Mouse (Mus musculus): ENCODE results near the gene Gm1113. TPM values are rescaled to one million over a fixed set of nuclear protein-coding genes. Genes with fewer than 3 reads are reported as not detected.

Gene Gm1113
- polyA plus RNA-seq (2016; fragmentation: Nextera tagmentation; extraction: Ambion mirVana): not detected in 2 replicates

DNA sequence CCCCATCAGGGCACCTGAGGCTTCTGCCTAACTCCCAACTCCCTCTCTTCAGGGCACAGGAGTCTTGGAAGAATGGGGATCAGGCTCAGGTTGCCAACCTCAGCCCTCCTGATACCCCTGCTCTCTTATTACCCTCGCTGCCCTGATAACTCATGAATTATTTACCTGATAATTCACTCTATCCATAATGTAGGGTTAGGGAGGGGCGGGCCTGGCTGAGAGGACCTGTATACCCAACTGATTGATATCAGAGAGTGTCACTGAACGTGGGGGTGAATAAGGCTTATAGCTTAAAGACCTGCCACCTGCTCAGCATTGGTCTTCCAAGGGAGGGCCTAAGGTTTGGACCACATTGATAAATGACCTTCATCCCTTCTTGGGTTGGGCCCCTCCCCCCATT is at the start of gene Gm1113:
Gene Gm1113, minus strand, starts transcription at position 101 of the 400 bp plus-strand sequence.
- no peak within 1 kb of the TSS for H3K9ac ChIP-seq
- H3K36me3 ChIP-seq: no peaks in the 10 kb centered on the region
- WGBS: 70% methylated on average over 3 of the region's 3 CpGs
- H3K9me3 ChIP-seq (replicated peaks): no peaks in the 10 kb centered on the region
- no peak within 1 kb of the TSS for H3K27ac ChIP-seq (ENCODE audit: poor library complexity, severe bottlenecking)
- ATAC-seq (ENCODE audit: insufficient number of reproducible peaks, low FRiP score): no peak
- no peak within 1 kb of the TSS for H3K4me2 ChIP-seq
- no peak within 1 kb of the TSS for H3K4me3 ChIP-seq
- H3K4me1 ChIP-seq (replicated peaks): no peaks in the 10 kb centered on the region
- H3K27me3 ChIP-seq (replicated peaks): 0 out of 2 replicates have a peak, but pooled peaks cover 3% of the 10 kb centered on the region

DNA sequence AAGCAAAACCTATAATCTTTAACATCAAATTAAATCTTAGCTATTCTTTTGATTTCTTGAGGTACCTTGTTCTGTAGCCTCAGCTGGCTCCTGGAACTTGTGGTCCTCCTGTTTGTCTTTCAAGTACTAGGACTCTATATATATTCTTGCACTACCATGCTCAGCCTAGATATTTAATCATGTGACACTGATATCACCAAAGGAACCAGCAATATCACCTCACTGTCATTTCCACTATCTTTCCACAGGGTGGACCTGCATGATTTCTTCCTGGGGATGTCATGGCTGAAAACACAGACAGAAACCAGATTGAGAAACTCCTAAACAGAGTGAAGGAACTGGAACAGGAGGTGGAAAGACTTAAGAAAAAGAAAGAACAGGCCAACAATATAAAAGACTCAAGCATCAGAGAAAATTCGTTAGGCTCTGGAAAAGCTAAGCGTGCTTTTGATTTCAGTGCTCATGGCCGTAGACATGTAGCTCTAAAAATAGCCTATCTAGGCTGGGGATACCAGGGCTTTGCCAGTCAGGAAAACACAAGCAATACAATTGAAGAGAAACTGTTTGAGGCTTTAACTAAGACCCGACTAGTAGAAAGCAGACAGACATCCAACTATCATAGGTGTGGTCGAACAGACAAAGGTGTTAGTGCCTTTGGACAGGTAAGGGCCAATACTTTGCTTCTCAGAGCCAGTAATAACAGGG is 46.6 kb upstream of the Gm1113 start:
- Histone ChIP-seq H3K27me3 (replicated peaks) (no peaks in the 10 kb centered on the region), H3K36me3 (peaks cover 37% of the 10 kb centered on the region), H3K4me3 (no peak overlapping the region), H3K4me1 (replicated peaks) (peaks cover 24% of the 10 kb centered on the region), H3K4me2 (peak overlapping the region; percentile 50), H3K9me3 (replicated peaks) (no peaks in the 10 kb centered on the region), H3K27ac (ENCODE audit: poor library complexity, severe bottlenecking) (peak overlapping the region; percentile 84), H3K9ac (no peak overlapping the region)
- 52% methylated on average over 5 of the region's 5 CpGs for WGBS
- ATAC-seq (ENCODE audit: insufficient number of reproducible peaks, low FRiP score): no peak

DNA sequence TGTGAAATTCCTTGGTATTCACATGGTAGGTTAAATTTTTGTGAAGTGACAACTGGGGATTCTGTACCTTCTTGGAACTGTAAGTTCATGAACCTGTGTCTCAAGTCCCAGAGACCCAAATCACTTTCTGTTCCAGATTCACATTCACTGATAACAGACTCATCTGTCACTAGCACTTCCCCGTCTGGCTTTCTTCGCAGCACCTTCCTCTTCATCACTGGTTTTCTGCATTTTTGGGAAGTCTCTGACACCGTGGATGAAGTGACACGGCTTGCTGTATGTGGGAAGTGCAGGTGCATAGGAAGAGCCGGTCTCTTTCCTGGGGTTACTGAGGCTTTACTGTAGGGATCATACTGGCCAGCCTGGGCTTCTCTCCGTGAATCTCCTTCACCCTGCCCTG is 43.5 kb upstream of the Gm1113 start:
- Histone ChIP-seq H3K4me1 (replicated peaks) (peaks cover 28% of the 10 kb centered on the region), H3K9ac (no peak overlapping the region), H3K27me3 (replicated peaks) (0 out of 2 replicates have a peak, but pooled peaks cover 6% of the 10 kb centered on the region), H3K27ac (ENCODE audit: poor library complexity, severe bottlenecking) (no peak overlapping the region), H3K4me2 (no peak overlapping the region), H3K9me3 (replicated peaks) (no peaks in the 10 kb centered on the region), H3K4me3 (no peak overlapping the region), H3K36me3 (peaks cover 21% of the 10 kb centered on the region)
- ATAC-seq (ENCODE audit: insufficient number of reproducible peaks, low FRiP score): no peak
- 79% methylated on average over 6 of the region's 6 CpGs for WGBS

DNA sequence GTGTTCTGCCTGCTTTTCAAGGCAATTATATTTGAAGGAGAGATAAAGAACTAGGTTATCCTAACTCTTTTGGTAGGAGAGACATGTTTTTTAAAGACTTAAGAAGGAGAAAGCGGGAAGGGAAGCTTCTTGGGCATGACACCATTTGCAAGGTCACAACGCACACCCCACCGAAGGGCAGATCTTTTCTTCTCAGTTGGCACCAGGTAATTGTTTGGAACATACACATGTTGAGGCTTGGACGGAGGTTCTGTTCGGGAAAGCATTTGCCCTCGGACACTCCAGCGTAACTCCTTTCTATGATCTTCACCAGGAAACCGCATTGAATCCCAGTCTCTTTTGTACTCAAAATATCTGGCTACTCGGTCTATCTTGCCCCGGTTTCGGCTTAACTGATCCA is 43.0 kb upstream of the Gm1113 start:
- Histone ChIP-seq H3K4me3 (no peak overlapping the region), H3K4me1 (replicated peaks) (peaks cover 28% of the 10 kb centered on the region), H3K9me3 (replicated peaks) (no peaks in the 10 kb centered on the region), H3K9ac (no peak overlapping the region), H3K27ac (ENCODE audit: poor library complexity, severe bottlenecking) (no peak overlapping the region), H3K4me2 (no peak overlapping the region), H3K27me3 (replicated peaks) (0 out of 2 replicates have a peak, but pooled peaks cover 6% of the 10 kb centered on the region), H3K36me3 (peaks cover 17% of the 10 kb centered on the region)
- 92% methylated on average over 11 of the region's 11 CpGs for WGBS
- ATAC-seq (ENCODE audit: insufficient number of reproducible peaks, low FRiP score): no peak

DNA sequence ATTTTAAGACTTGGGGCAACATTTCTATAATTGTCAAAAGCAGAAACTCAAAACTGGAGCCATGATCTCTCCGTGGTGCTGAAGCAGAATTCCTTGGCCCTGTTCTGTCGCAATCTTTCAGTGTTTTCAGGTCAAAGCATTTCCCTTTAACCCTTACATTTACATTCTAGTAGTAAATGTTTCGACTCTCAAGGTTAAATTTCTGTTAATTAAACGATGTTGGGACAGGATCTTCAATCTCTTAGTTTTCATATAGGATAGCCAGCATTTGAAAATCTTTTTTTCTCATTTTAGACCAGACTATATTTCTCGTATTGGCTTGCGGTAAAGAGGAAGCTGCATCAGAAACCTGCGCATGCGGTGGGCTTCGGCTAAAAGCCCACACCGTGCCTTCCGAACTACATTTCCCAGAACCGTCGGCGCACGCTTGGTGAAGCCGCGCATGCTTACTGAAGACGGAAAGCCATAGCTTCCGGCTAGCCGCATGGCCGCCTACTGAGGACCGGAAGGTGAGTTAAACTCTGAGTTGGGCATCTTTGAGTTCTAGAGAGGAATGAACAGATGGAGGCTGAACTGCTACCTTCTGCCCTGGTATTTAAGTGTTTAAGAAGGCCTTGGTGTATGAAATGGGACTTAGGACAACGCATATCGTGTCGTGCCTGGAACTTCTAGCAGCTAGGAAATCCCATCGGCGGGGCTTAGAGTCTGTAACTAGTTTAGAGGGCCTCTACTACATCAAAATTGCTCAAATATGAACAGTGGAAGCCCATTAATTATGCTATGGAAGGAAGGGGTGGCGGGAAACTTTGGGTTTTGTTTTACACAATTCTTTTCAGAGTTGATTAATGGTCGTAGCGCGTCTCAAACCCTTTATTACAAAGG is 41.2 kb upstream of the Gm1113 start:
- 2% methylated on average over 31 of the region's 31 CpGs for WGBS
- H3K9me3 ChIP-seq (replicated peaks): no peaks in the 10 kb centered on the region
- H3K36me3 ChIP-seq: peaks cover 11% of the 10 kb centered on the region
- 0 out of 2 replicates have a peak, but pooled peaks cover 6% of the 10 kb centered on the region for H3K27me3 ChIP-seq (replicated peaks)
- H3K4me3 ChIP-seq: peak overlapping the region; percentile 81
- ATAC-seq (ENCODE audit: insufficient number of reproducible peaks, low FRiP score): peak; percentile 85
- H3K4me2 ChIP-seq: peak overlapping the region; percentile 100
- peaks cover 17% of the 10 kb centered on the region for H3K4me1 ChIP-seq (replicated peaks)
- 0 out of 2 replicates have a peak overlapping the region, but pooled peaks have one; percentile 46 for H3K27ac ChIP-seq (ENCODE audit: poor library complexity, severe bottlenecking)
- H3K9ac ChIP-seq: peak overlapping the region; percentile 78

DNA sequence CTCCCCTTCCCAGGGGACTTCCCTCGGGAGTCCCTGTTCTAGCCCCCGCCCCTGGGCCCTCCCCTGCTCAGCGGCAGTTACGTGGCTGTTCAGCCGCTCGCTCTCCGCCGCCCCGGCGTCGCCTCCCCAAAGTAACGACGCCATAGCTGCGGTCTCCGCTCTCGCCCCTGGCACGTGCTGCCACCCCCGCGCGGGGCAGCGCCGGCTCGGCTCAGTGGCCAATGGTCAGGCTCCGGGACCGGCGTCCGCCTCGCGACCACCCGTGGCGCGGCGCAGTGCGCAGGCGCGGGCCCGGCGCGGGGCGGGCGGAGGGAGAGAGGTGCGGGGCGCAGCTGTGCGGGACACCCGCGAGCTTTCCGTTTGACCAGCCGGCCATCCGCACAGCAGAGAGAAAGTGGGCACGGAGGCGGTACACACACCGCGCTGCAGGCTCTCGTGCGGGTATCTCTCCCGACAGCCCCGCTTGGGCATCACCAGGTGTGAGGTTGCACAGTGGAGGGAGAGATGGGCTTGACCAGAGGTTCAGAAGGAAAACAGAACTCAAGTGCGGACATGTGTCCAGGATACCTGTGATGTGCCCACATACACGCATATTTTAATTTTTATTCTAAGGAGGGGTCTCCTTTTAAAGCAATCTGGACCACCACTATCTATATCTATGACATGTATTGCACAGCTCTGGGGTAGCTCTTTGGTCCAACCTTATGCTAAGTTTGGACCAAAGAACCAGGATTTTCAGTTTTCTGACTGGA is 40.4 kb upstream of the Gm1113 start, which contains the start of the genes Ddx25 and Pus3:
Gene Ddx25, minus strand, starts transcription at position 272 of the 752 bp plus-strand sequence.
Gene Pus3, plus strand, starts transcription at position 339 of the 752 bp plus-strand sequence.
- H3K27me3 ChIP-seq (replicated peaks): 0 out of 2 replicates have a peak, but pooled peaks cover 6% of the 10 kb centered on the region

DNA sequence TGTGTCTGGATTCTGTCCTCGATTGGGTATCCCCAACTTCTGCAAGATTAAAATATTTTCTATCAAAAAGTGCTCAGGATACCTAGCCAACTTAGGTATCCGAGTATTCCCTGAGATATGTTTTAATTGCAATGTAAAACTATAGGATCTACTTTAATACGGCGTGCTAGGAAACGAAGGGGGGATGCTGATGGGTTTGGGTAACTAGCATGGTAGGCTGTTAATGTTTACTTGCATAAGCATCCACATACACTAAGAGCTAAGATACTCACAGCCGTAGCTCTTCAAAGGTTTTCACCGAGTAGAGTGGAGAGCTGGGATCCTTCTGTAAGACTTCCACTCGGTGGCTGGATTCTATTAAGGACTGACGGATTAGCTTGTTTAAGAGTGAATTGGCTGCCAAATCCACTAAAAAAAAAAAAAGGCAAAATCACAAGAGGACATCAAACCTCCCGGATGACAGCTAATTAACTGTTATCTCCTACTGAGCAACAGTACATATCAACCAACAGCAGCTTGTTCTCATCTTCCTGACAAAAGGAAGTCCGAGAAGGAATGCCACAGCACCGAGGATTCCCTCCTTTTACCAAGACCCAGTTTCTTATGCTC is 38.5 kb upstream of the Gm1113 start:
- peaks cover 20% of the 10 kb centered on the region for H3K4me1 ChIP-seq (replicated peaks)
- 0 out of 2 replicates have a peak, but pooled peaks cover 6% of the 10 kb centered on the region for H3K27me3 ChIP-seq (replicated peaks)
- H3K27ac ChIP-seq (ENCODE audit: poor library complexity, severe bottlenecking): no peak overlapping the region
- WGBS: 41% methylated on average over 12 of the region's 12 CpGs
- no peak overlapping the region for H3K4me3 ChIP-seq
- H3K4me2 ChIP-seq: no peak overlapping the region
- no peak for ATAC-seq (ENCODE audit: insufficient number of reproducible peaks, low FRiP score)
- no peak overlapping the region for H3K9ac ChIP-seq
- H3K36me3 ChIP-seq: peaks cover 7% of the 10 kb centered on the region
- no peaks in the 10 kb centered on the region for H3K9me3 ChIP-seq (replicated peaks)

More for the DNA sequence above, 40.4 kb upstream of the Gm1113 start, which contains the start of the genes Ddx25 and Pus3:
- peak; percentile 74 for ATAC-seq (ENCODE audit: insufficient number of reproducible peaks, low FRiP score)
- Histone ChIP-seq H3K9me3 (replicated peaks) (no peaks in the 10 kb centered on the region), H3K9ac (peak within 1 kb of the TSS; percentile 78), H3K4me1 (replicated peaks) (peaks cover 20% of the 10 kb centered on the region), H3K4me3 (peak within 1 kb of the TSS; percentile 81), H3K27ac (ENCODE audit: poor library complexity, severe bottlenecking) (0 out of 2 replicates have a peak within 1 kb of the TSS, but pooled peaks have one; percentile 46), H3K4me2 (peak within 1 kb of the TSS; percentile 100), H3K36me3 (peaks cover 11% of the 10 kb centered on the region)
- under 1% methylated on average over 59 of the region's 59 CpGs for WGBS

DNA sequence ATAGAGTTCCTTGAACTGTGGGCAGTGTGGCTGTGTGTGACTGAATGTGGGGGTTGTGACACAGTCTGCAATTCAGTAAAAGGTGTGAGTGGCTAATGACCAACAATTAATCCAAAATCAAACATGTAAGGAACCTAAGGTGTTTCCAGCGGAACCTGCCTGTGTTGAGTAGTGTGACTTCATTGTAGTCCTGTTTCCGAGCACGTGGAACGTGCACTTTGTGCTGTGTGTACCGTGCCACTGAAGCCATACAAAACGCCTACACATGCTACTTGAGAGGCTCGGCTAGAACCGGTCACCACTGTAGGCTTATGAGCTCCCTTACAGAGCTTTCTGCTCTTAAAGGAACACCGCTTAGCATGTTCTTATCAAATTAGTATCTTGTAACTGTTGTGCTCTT is 30.4 kb upstream of the Gm1113 start:
- H3K4me1 ChIP-seq (replicated peaks): no peaks in the 10 kb centered on the region
- no peak overlapping the region for H3K27ac ChIP-seq (ENCODE audit: poor library complexity, severe bottlenecking)
- H3K4me3 ChIP-seq: no peak overlapping the region
- H3K4me2 ChIP-seq: no peak overlapping the region
- WGBS: 78% methylated on average over 9 of the region's 9 CpGs
- H3K9ac ChIP-seq: no peak overlapping the region
- H3K36me3 ChIP-seq: no peaks in the 10 kb centered on the region
- no peak for ATAC-seq (ENCODE audit: insufficient number of reproducible peaks, low FRiP score)
- H3K9me3 ChIP-seq (replicated peaks): no peaks in the 10 kb centered on the region
- H3K27me3 ChIP-seq (replicated peaks): no peaks in the 10 kb centered on the region

DNA sequence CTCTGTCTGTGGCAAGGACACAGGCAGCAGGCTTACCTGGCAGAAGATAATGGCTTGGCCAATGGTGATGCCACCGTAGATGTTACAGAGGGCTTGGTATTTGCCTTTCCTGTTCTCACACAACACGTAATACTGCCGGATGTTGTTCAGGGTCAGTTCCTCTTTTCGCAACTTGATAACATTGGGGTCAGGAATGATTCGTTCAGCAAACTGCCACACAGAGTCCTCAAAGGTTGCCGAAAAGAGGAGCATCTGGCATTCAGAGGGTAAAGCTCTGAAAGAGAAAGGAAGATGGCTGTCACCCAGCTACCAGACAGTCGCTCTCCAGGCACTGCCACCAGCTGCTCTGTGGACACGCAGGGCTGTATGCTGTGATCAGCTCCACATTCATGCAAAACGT is 28.7 kb upstream of the Gm1113 start:
- no peaks in the 10 kb centered on the region for H3K36me3 ChIP-seq
- H3K4me3 ChIP-seq: no peak overlapping the region
- H3K27ac ChIP-seq (ENCODE audit: poor library complexity, severe bottlenecking): no peak overlapping the region
- H3K4me1 ChIP-seq (replicated peaks): no peaks in the 10 kb centered on the region
- no peak for ATAC-seq (ENCODE audit: insufficient number of reproducible peaks, low FRiP score)
- H3K9me3 ChIP-seq (replicated peaks): no peaks in the 10 kb centered on the region
- no peak overlapping the region for H3K9ac ChIP-seq
- 0 out of 2 replicates have a peak, but pooled peaks cover 3% of the 10 kb centered on the region for H3K27me3 ChIP-seq (replicated peaks)
- 70% methylated on average over 9 of the region's 9 CpGs for WGBS
- no peak overlapping the region for H3K4me2 ChIP-seq

DNA sequence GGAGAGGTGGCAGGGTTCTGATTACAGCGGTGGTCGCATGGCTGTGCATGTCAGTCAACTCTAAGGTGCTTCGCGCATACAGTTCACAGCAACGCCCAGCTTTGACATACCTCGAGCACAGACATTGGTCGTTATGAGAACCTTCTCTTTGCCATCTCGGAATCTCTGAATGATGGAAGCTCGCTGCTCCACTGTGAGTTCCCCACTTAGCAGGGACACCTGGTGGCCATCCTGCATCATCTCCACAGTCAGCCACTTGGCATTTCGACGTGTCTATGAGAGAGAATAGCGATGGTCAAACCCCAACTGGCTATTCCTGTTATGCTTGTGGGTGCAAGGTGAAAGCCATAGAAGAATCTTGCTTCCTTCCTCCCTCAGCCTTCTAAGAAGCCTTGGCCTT is 27.6 kb upstream of the Gm1113 start:
- H3K36me3 ChIP-seq: no peaks in the 10 kb centered on the region
- no peak overlapping the region for H3K4me3 ChIP-seq
- ATAC-seq (ENCODE audit: insufficient number of reproducible peaks, low FRiP score): no peak
- 0 out of 2 replicates have a peak, but pooled peaks cover 3% of the 10 kb centered on the region for H3K27me3 ChIP-seq (replicated peaks)
- no peak overlapping the region for H3K27ac ChIP-seq (ENCODE audit: poor library complexity, severe bottlenecking)
- no peaks in the 10 kb centered on the region for H3K9me3 ChIP-seq (replicated peaks)
- H3K4me1 ChIP-seq (replicated peaks): no peaks in the 10 kb centered on the region
- H3K4me2 ChIP-seq: no peak overlapping the region
- WGBS: 67% methylated on average over 12 of the region's 12 CpGs
- H3K9ac ChIP-seq: no peak overlapping the region

Measured in heart, embryonic 12.5 days (tissue).